Mouse (Mus musculus): ENCODE measurements around the gene Wdr6.
A peak's percentile ranks its signal among the peaks of the same experiment; 100 is the strongest.
"Not testable (repeated sequence)": the region's sequence is repeated elsewhere in the genome, so short reads cannot be mapped to it uniquely, and the experiment has no call there.

The Wdr6 gene

DNA sequence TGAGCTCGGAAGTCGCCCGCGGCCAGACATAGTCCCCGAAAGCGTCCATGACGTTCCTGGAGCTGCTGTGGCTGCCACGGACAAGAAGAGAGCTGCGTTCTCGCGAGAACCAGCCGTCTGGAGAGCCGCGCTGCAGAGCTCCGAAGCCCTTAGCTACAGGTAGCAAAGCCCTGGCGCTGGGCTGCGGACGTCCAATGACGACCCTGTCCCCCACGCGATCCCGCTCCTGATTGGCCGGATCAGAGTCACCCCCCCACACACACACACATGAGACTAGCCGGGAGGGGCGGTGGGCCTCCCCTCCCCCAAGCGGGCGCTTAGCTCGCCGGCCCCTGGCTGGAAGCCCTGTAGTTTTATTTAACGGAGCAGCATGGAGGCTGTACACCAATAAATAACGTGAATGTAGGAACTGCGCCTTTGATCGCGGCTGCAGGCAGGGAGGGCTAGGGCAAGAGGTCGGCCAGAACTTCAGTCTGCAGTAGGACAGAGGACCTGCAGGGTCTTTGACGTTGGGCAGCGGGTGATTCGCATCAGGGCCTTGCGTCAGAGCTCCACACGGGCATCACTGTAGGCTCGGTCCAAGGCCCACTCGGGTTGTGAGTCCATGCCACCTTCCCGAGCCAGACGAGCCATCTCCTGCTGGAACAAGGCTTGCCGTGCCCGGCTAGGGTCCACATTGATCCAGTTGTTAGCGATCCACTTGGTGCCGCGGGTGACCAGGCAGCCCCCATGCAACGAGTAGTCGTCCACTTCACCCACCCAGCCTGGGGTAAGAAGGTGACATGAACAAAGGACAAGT, at the start of gene Wdr6:
Gene Wdr6, minus strand, starts transcription at position 195 of the 799 bp plus-strand sequence.
- DNase-seq, result peak; percentile 98

DNA sequence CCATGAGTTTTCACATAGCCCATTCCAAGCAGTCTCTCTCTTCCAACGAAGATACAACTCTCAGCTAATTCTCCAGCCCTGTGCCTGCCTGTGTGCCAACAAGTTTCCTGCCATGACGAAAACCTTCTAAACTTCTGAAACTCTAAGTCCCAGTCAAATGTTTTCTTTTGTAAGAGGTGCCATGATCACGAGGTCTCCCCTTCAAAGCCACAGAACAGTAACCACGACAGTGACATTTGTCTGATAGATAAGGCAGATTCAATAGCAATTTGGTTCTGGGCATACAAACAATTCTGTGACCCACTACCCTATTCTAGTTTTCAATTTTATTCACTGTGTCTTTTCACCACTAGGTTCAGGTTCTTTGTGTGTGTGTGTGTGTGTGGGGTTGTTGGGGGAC, 49.6 kb upstream of the Wdr6 start:
- DNase-seq, result no peak

DNA sequence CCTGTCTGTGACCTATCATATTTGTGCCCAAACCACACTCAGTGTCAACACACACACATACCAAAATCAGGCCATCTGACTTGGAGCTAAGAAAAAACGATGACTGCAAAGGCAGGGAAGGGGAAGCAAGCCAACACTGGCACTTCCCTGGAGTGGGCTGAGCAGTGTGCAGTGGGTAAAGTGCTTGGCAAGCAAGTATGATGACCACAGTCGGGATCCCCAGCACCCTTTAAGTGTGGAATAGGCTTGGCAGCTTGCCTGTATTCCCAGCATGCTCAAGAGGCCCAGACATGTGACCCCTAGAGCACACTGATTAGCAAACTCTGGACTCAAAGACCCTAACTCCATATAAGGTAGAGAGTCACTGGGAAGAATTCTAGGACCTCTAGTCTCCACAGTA, 48.0 kb upstream of the Wdr6 start:
- no peak for DNase-seq

DNA sequence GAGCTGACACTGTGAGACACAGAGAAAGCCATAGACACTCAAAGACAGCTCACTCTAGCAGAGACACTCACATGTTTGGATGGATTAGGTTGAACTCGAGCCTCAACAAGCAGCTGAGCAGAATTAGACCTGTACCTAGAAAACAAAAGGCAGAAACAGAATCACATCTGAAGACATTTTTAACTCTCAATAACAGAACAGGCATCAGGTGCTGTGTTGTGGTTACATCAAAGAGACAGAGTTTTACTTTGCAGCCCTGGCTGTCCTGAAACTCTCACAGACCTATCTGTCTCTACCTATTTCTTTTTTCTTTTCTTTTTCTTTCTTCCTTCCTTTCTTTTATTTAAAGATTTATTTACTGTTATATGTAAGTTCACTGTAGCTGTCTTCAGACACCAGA, 38.8 kb upstream of the Wdr6 start:
- no peak for DNase-seq

DNA sequence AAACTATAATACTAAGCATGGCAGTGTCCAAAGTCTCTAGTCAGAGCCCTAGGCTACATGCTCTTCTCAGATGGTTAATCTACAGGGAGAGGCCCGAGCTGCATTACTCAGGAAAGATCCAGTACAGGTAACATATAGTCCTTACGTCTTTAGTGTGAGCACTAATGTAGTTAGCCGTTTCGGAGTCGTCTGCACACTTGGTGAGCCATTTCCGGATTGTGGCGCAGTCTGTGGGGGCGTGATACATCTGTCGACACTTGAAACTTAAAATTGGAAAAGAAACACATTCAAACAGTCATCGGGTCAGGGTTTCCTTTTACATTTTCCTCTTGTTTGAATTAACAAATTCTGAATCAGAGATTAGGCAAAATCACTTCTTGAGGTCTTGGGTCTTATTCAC, 32.9 kb upstream of the Wdr6 start:
- no peak for DNase-seq

DNA sequence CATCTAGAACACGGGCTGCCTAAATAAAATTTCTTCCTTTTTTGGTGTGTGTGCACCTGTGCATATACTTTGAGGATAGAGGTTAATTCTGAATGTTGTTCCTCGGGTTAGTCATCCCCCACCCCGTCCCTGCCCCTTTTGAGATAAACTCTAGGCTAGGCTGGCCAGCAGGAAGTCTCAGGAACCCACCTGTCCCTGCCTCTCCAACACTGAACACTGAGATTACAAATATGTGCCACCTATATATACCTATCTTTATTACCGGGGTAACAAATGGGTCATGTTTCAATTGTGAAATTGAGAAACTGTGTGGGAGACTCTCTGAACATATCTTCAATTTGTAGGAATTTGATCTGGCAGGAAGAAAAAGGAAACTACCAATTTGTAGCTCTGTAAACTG, 30.4 kb upstream of the Wdr6 start:
- DNase-seq, result no peak

DNA sequence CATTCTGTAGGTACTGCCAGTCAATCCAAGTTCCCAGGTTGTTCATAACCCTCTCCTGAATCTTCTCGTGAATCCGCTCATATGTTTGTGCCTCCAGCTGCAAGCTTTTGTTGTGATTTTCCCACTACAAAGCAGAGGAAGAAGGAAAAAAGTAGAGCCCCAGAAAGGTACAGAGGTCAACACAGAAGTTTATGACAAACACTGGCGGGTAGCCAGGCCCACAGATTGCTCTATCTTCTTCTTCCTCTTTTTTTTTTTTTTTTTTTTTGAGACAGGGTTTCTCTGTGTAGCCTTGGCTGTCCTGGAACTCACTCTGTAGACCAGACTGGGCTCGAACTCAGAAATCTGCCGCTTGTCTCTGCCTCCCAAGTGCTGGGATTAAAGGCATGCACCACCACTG, 29.4 kb upstream of the Wdr6 start:
- DNase-seq, result not testable (repeated sequence)

DNA sequence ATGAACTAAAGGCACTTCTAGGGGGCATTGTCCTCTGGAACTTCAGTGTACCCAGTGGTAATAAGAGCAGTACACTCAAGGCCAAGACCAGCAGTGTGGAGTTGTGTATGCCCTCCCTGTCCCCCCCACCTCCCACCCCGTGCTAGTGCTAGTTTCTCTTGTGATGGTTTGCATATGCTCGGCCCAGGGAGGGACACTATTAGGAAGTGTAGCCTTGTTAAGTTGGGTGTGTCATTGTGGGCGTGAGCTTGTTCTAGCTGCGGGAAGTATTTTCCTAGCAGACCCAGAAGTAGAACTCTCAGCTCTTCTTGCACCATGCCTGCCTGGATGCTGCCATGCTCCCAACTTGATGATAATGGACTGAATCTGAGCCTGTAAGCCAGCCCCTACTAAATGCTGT, 23.4 kb upstream of the Wdr6 start:
- no peak for DNase-seq

DNA sequence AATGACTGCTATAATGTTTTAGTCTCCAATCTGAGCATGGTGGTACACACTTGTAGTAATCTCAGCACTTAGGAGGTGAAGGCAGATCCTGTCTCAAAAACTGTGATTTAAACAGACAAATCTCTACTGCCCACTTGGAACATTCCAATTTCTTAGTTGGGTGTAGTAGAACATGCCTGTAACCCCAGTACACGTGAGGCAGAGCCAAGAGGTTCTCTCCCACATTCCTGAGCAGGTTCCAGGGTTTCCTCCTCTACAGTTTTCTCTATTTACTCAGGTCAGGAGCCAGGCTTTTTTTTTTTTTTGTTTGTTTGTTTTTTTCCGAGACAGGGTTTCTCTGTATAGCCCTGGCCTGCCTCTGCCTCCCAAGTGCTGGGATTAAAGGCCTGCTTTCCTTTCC, 21.5 kb upstream of the Wdr6 start:
- DNase-seq, result no peak

DNA sequence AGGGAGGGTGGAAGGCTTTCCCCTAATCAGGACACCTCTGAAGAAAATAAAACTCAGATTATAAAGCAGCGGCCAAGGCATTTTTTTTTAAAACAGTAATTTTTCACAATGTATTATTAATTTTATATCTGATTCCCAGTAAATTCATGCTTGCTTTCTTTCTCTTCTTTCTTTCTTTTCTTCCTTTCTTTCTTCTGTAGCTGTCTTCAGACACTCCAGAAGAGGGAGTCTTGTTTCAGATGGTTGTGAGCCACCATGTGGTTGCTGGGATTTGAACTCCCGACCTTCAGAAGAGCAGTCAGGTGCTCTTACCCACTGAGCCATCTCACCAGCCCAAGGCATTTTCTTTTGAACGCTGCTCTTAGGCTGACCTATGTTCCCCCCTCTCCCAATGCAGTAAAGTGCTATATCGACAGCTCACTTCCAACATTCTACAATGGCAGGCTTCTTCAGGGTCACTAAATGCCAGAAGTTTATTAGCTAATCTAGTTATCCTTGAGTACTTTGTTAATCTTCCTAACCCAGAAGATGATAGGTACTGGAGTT, 20.6 kb upstream of the Wdr6 start:
- DNase-seq, result peak; percentile 17

DNA sequence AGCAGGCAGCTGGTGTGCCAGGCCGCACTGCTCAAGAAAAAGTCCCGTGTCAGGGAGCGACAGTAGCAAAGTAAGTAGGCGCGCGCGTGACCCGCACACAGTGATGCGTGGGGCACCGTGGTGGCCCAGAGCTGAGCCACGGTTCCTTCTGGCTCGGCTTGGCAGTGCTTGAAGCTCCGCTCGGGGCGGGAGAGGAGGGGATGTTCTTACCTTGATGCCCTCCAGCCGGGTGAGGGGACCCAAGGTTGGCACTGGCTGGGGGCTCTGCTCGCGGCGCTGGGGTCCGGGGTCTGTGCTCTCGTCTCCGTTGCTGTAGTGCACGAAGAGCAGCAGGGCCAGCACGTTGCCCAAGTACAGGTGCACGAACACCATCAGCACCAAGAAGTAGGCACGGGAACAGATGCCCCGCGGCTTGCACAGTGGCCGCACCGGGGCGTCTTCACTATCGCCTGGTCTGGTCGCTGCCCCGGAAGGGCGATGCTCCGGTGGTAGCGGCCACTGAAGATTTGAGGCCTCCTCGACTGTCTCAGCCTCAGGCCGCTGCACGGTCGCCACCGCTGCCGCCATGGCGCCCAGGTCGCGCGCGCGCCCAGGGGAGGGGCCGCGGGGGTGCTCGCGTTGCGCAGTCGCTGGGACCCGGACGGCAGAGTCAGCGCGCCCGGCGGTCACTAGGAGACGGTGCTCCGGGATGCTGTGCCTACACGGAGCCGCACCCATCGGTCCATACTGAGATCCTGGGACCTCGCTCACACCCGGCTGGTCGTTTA, 18.6 kb upstream of the Wdr6 start, which contains the start of gene P4htm:
Gene P4htm, minus strand, starts transcription at position 670 of the 767 bp plus-strand sequence.
- DNase-seq, result peak; percentile 82

DNA sequence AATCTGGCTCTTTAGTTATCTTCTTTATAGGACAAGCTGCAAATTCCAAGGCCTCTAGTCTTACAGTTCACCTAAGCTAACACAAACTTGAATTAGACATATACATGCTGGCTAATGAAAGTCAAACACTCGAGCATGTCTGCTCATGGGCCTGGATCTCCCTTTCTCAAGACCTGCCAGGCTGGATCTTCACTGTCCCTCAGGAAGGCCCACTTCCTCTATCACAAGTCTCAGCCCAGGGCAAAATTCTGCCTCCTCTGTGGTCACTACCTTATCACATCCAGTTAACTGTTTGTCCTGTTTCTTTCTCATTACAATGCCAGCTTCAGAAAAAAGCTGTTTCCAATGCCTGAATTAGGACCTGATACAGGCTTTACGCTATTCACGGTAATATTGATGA, 15.8 kb upstream of the Wdr6 start:
- no peak for DNase-seq

DNA sequence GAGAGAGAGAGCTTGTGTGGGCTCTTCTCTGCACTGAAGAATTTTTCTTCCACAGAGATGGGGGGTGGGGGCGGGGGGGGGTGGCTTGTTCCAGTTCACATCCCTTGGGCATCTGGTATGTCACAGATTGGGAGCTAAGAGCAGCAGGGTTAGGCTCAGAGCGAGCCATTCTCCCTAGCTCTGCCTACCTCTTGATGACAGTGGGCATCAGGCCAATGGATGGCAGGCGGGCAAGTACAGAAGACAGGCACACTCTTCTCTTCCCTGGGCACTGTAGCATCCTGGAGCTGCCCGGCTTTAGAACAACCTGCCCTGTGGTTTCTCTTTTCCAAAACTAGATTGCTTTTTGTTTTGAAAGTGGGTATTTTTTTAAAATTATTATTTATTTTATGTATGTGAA, 12.9 kb upstream of the Wdr6 start:
- no peak for DNase-seq

DNA sequence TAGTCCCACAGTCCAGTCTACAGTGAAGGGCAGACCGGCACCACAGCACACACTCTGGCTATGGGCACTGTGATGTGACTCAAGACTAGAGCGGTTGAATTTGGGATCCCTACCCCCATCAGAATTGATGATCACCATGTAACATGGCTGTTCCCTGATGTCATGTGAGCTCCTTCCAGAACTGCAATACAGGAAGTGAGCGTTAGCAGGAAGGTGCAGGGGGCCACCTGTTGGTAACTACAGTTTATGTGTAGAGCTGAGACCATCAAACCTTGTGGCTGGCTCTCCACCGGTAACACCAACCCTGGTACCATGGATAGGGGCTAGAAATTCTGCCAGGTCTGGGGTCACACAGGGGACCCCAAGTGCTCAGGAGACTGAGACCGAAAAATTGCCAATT, 10.7 kb upstream of the Wdr6 start:
- no peak for DNase-seq

DNA sequence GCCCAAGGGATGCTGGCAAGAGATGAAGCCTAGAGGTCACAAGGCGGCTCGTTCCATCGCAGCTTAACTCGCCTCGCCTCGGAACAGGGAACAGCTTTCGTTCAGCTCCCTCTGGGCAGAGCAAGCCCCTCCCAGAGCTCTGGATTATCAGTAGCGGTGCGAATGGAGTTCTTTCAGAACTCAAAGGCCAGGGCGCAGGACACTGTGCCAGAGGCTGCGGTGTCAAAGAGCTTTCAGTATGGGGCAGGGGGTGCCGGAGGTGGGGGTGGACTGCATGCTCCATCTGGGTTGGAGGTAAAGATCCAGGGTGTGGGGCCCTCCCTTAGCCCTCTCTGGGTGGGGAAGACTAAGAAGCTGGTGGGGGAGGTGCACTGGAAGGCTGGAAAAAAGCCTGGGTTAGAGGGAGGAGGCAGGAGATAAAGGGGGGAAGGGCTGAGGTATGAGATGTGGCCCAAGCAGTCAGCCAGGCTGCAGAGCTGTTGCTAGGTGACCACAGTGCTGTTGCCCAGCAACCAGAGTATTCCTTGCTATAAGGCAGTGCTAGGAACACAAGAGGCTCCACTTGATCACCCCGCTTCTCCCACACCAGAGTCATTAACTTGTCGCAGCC, 9.1 kb upstream of the Wdr6 start:
- DNase-seq, result peak; percentile 96

DNA sequence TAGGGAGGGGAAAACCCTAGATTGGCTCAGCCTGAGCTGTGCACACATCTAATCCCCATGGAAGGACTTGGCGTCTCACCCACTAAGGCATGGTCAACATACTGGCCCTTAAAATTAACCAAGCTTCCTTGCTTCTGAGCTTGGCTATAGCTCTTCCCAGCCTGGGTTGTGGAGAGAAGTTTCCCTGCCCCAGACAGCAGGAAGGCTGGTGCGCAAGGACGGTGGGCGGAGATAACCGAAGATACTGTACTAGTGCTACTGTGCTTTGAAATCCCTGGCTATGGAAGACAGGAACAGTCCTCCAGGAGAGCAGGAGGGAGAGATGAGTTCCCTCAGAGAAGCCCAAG, 778 bp upstream of the Wdr6 start:
- DNase-seq, result no peak

DNA sequence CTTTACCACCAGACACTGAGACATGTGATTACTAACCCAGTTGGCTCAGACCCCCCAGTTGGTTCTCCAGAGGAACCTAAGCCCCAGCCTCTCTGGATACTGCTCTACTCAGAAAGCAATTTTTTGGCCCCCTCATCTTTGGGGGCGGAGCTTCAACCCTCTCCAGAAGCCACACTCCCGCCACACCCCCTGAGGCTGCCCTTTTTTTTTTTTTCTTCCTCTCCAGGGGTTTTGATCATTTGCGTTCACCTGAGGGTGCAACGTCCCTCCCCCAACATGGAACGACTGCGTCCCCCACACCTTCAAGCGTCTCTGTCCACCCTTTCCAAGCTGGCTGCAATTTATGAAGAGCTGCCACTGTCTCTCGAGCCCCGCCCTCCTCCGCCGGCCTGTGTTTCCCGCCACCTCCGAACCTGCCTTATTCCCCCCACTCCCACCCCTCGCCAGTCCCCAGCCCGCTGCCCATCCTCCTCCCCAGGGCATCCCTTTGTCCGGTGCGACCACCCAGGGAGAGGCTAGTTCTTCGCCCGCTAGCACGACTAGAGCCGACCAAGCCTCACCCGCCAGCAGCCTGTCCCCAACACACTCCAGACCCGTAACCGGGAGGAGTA, 500 bp downstream of the Wdr6 start:
- DNase-seq, result peak; percentile 68

DNA sequence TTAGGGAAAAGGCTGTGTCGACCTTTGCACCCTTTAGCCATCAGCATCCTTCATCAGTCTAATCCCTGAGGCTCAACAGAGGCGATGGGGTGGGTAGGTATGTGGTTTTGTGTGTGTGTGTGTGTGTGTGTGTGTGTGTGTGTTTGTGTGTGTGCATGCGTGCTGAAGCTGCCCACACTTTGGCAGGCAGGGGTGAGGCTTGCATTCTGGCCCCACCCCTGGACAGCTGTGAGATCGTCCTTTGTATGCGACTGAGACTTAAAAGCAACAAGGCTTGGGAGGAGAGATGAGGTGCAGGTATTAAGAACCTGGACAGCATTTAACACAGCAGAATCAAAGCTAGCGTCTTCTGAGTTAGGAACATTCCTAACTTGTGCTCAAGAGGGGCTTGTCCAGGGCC, 1.5 kb downstream of the Wdr6 start:
- no peak for DNase-seq

DNA sequence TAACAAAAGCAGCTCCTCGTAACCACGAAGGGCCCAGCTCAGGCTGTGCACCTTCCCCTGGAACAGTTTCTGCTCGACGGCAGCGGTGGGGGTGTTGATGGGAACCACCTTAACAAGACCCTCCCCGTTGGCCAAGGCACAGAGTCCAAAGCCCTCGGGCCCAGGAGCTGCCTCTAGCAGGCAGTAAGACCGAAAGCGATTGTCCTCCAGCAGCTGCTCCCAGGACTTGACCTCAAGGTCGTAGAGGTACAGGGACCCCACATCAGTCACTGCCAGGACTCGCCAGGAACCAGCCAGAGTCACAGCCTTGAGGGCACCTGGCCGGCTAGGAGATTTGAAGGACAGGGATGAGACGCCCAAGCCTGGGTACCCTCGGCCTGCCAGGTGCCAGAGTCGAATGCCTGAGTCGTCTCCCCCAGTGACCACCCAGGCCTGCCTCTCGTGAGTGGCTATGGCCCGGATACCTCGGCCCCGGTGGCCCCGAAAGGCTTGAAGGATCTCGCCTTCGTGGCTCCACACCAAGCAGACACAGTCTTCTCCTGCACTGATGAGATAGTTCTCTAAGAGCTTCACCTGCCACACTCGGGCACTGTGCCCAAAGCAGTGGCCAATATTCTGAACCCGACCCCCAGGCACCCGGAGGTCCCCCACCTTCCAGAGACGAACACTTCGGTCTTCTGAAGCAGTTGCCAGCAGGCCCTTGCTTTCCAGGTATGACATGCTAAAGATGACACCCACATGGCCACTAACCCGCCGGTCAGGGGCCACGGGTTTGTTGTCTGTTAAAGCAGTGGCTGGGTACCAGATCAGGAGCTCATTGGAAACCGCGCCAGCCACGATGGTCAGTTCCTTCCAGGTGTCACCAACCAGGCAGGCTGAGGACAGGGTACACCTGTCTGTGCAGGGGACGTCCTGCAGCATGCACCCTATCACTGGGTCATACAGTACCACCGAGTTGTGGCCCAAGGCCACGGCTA, 2.9 kb downstream of the Wdr6 start:
- DNase-seq, result no peak

DNA sequence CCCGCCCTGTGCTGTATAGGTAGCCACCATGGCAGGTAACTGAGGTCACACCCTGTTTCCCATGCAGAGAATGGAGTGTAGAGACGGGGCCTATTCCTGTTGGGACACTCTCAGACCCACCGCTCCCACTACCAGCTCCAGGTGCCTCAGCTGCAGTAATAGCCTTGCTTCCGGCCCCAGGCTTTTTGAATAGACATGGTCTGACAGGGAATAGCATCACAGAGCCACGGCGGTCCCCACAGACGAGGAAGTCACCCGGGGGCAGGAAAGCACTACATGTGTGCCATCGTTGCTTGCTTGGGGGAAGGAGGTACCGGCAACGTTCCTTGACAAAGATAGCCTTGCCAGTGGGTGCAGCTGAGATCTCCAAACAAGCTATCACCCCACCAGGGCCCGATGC, 3.6 kb downstream of the Wdr6 start:
- no peak for DNase-seq

DNA sequence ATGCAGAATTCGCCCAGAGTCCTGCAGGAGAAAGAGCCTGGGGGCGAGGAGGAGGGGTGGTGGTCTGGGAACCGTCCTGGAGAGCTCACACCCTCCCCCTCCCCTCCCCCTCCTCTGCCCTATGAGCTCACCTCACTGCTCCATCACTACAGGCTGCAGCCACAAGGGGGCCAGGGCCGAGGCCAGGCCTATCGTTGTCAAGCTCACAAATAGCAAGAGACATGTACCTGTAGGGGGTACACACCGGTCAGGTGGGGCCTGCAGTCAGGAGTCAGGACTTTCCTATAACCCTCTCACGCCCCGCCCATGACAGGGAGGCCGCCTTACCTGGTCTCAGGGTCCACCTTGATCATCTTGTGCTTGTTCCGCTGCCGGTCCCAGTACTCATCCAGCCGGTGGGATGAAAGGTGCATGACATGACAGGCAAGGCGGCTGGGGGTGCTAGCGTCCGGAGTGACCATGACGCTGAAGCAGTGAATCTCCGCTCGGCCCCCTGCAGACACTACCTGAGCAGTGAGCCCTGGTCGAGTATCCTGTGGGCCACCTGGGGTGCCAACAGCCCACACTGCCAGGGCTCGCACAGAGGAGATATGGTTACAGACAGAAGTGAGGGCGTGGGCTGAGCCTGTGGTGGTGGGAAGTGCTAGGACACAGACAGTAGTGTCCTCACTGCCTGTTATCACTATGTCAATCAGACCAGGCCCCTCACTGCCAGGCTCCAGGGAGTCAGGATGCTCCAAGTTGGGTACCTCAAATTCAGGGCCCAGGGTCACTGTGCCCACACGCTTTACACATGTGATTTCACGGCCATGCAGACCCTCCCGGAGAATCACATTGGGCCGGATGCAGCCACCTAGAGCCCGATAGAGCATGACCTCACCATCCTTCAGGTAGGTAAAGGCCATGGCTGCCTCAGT, 4.5 kb downstream of the Wdr6 start:
- peak; percentile 82 for DNase-seq
